8 mouse cellular contexts compared by ENCODE assay signal in the genomic region with DNA sequence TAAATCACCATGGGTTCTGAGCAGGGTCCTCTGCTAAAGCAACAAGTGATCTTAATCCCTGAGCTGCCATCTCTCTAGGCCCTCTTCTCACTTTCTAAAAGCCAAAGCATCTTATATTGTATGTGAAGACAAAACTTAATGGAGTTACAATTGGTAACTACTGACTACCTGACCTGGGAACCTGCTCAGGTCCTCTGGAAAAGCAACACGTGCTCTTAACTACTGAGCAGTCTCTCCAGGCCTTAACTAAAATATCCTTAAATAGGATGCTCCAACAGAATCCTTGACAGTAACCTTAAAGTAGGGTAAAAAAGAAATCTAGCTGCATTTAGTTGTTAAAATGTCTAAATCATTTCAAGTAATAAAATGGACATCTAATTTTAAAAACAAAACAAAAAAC. TPM values are rescaled to one million over a fixed set of nuclear protein-coding genes. Genes with fewer than 3 reads are reported as not detected.
DNase-seq lines count a peak whose midpoint lies in the region; ATAC-seq and TF ChIP-seq lines count a peak whose summit lies in the region.

No protein-coding gene starts in this region.

- H3K27ac ChIP-seq in kidney, embryonic 14.5 days (ENCODE audit: low read depth, low read length) = no peak overlapping the region
- no peak overlapping the region for H3K27ac ChIP-seq in embryonic facial prominence, embryonic 10.5 days (replicated peaks)
- no peak overlapping the region for H3K27ac ChIP-seq in hindbrain, postnatal 0 days
- H3K27ac ChIP-seq in midbrain, embryonic 16.5 days (ENCODE audit: low read length) = no peak overlapping the region

- intact Hi-C loops in left cerebral cortex, postnatal 10 days (cut with DNase I) = no loop called here

- H3K4me2 ChIP-seq in kidney, embryonic 14.5 days (replicated peaks; ENCODE audit: low read depth, low read length) = peak overlapping the region; percentile 81
- peak overlapping the region; percentile 99 for H3K4me2 ChIP-seq in hindbrain, postnatal 0 days (ENCODE audit: low read depth, low read length)
- H3K4me2 ChIP-seq in midbrain, embryonic 16.5 days (ENCODE audit: low read length) = peak overlapping the region; percentile 71

- no peaks in the 10 kb centered on the region for H3K27me3 ChIP-seq in kidney, embryonic 14.5 days (ENCODE audit: control insufficient read depth, insufficient read depth, low read length)
- no peaks in the 10 kb centered on the region for H3K27me3 ChIP-seq in embryonic facial prominence, embryonic 10.5 days (replicated peaks; ENCODE audit: low read depth, poor library complexity, severe bottlenecking)
- no peaks in the 10 kb centered on the region for H3K27me3 ChIP-seq in hindbrain, postnatal 0 days (ENCODE audit: insufficient read depth, low read length)
- H3K27me3 ChIP-seq in midbrain, embryonic 16.5 days (ENCODE audit: control insufficient read depth, insufficient read depth, low read depth, low read length) = no peaks in the 10 kb centered on the region

- WGBS in kidney, embryonic 14.5 days = 17% methylated on average over 1 of the region's 1 CpGs
- WGBS in embryonic facial prominence, embryonic 10.5 days = 45% methylated on average over 1 of the region's 1 CpGs
- 39% methylated on average over 1 of the region's 1 CpGs for WGBS in hindbrain, postnatal 0 days
- 27% methylated on average over 1 of the region's 1 CpGs for WGBS in midbrain, embryonic 16.5 days

- H3K4me3 ChIP-seq in kidney, embryonic 14.5 days (ENCODE audit: low read length) = peak overlapping the region; percentile 95
- H3K4me3 ChIP-seq in embryonic facial prominence, embryonic 10.5 days = peak overlapping the region; percentile 90
- peak overlapping the region; percentile 91 for H3K4me3 ChIP-seq in hindbrain, postnatal 0 days (ENCODE audit: low read length)
- no peak overlapping the region for H3K4me3 ChIP-seq in midbrain, embryonic 16.5 days (ENCODE audit: low read depth, low read length)

- no peak for ATAC-seq in kidney, embryonic 14.5 days (ENCODE audit: low FRiP score, low TSS enrichment)
- ATAC-seq in hindbrain, postnatal 0 days = no peak
- no peak for ATAC-seq in midbrain, embryonic 16.5 days

- TF ChIP-seq CTCF in hindbrain, postnatal 0 days (IDR thresholded peaks at IDR 0.05; ENCODE audit: low read depth) = no peak

- H3K36me3 ChIP-seq in kidney, embryonic 14.5 days (ENCODE audit: control insufficient read depth, insufficient read depth, low read length) = no peaks in the 10 kb centered on the region
- H3K36me3 ChIP-seq in embryonic facial prominence, embryonic 10.5 days (replicated peaks) = peaks cover 15% of the 10 kb centered on the region
- H3K36me3 ChIP-seq in hindbrain, postnatal 0 days (ENCODE audit: insufficient read depth, low read length) = no peaks in the 10 kb centered on the region
- no peaks in the 10 kb centered on the region for H3K36me3 ChIP-seq in midbrain, embryonic 16.5 days (ENCODE audit: control insufficient read depth, insufficient read depth, low read length)

- peak overlapping the region; percentile 96 for H3K9ac ChIP-seq in kidney, embryonic 14.5 days (ENCODE audit: low read depth, low read length)
- no peak overlapping the region; the same call in 1 of the 2 replicates for H3K9ac ChIP-seq in hindbrain, postnatal 0 days (replicated peaks; ENCODE audit: low read length)
- no peak overlapping the region for H3K9ac ChIP-seq in midbrain, embryonic 16.5 days (ENCODE audit: low read depth, low read length)

- no peak for DNase-seq in kidney, postnatal 36 days
- DNase-seq in embryonic facial prominence, embryonic 10.5 days (ENCODE audit: low spot score) = no peak
- no peak for DNase-seq in hindbrain, postnatal 0 days (ENCODE audit: low spot score)
- DNase-seq in gastrocnemius, adult 8-10 months (ENCODE audit: low spot score in 2 of 2) = no peak
- DNase-seq in cerebellum, adult 18-20 months = no peak
- DNase-seq in left cerebral cortex, postnatal 10 days (ENCODE audit: extremely low spot score in 1 of 2, low spot score in 2 of 2) = no peak

- no peaks in the 10 kb centered on the region for H3K9me3 ChIP-seq in kidney, embryonic 14.5 days (ENCODE audit: control insufficient read depth, low read length)
- no peaks in the 10 kb centered on the region for H3K9me3 ChIP-seq in embryonic facial prominence, embryonic 10.5 days
- H3K9me3 ChIP-seq in hindbrain, postnatal 0 days (ENCODE audit: low read length) = no peaks in the 10 kb centered on the region
- H3K9me3 ChIP-seq in midbrain, embryonic 16.5 days (replicated peaks; ENCODE audit: control insufficient read depth, low read length, poor library complexity, severe bottlenecking) = no peaks in the 10 kb centered on the region

- H3K4me1 ChIP-seq in kidney, embryonic 14.5 days (ENCODE audit: control insufficient read depth, insufficient read depth, low read length) = peaks cover 16% of the 10 kb centered on the region
- H3K4me1 ChIP-seq in embryonic facial prominence, embryonic 10.5 days = peaks cover 25% of the 10 kb centered on the region
- peaks cover 11% of the 10 kb centered on the region; the same call in 1 of the 2 replicates for H3K4me1 ChIP-seq in hindbrain, postnatal 0 days (ENCODE audit: insufficient read depth, low read length)
- H3K4me1 ChIP-seq in midbrain, embryonic 16.5 days (ENCODE audit: control insufficient read depth, insufficient read depth, low read length) = peaks cover 22% of the 10 kb centered on the region

RNA-seq across cellular contexts. Expression of a gene that starts 1.6 kb away (rescaled TPM):
- polyA plus RNA-seq in kidney, embryonic 14.5 days (2014; fragmentation: Nextera tagmentation; extraction: Ambion mirVana) = 25.4 and 36.7 TPM in 2 replicates
- polyA plus RNA-seq in embryonic facial prominence, embryonic 10.5 days (2016; fragmentation: Nextera tagmentation; extraction: Ambion mirVana) = 30.0 and 32.9 TPM in 2 replicates
- total RNA-seq in hindbrain, postnatal 0 days (2014; rRNA removed) = 10.1 and 13.3 TPM in 2 replicates
- 11.9 and 12.4 TPM in 2 replicates for polyA plus RNA-seq in hindbrain, postnatal 0 days (2015; fragmentation: Nextera tagmentation; extraction: Ambion mirVana)
- 10.5 and 12.2 TPM in 2 replicates for polyA plus RNA-seq in midbrain, embryonic 16.5 days (2015; fragmentation: Nextera tagmentation; extraction: Ambion mirVana)
- total RNA-seq in gastrocnemius, adult 8-10 months (2022) = 10 to 100 TPM; 10.0 to 11.7 (median 10.7) TPM
- total RNA-seq in left cerebral cortex, postnatal 10 days (2021) = 10 to 100 TPM; 14.8 to 15.2 TPM
